Mouse (Mus musculus): ENCODE measurements around the gene Prm1.

DNA sequence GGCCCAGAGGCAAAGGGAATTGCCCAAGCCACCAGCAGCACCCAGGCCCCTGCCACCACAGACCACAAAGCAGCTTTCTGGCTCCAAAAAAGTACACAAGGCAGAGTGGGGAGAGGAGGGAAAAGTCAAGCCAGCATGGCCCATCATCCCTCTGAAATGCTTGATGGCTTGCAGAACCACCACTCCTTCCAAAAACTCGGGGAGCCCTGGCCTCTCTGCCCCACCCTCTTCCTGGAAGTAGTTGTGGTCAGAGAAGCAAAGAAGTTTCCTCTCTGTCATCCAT, 22.5 kb downstream of the Prm1 start:
- TF ChIP-seq CTCF (IDR thresholded peaks at IDR 0.05; ENCODE audit: low read depth) (no peak), EP300 (IDR thresholded peaks at IDR 0.05; ENCODE audit: low read depth) (no peak)

Measured in liver, postnatal 0 days (tissue).